Mouse (Mus musculus): Measurements from ENCODE around the gene Cdk6. TPM values are rescaled to one million over a fixed set of nuclear protein-coding genes. Genes with fewer than 3 reads are reported as not detected.
"Not testable (repeated sequence)": the region's sequence is repeated elsewhere in the genome, so short reads cannot be mapped to it uniquely, and the experiment has no call there.

The Cdk6 gene
- polyA plus RNA-seq, 1 experiment: not detected

GRCm38 (mm10) chr5:3343566-3344080 lies 2.3 kb downstream of the Cdk6 start:
- Histone ChIP-seq H3K4me3 (ENCODE audit: insufficient read depth, low read depth, low read length) (peak overlapping the region; percentile 53), H3K4me1 (ENCODE audit: control insufficient read depth, insufficient read depth, low read length) (peaks cover 27% of the 10 kb centered on the region), H3K27ac (ENCODE audit: insufficient read depth, low read depth, low read length) (no peak overlapping the region)
- TF ChIP-seq CTCF (IDR thresholded peaks at IDR 0.05; ENCODE audit: insufficient read depth, low read depth, low read length) (no peak), POLR2A (IDR thresholded peaks at IDR 0.05; ENCODE audit: insufficient read depth, low read depth, low read length) (no peak)
- WGBS: under 1% methylated on average over 35 of the region's 37 CpGs

GRCm38 (mm10) chr5:3344081-3344631 lies 2.9 kb downstream of the Cdk6 start:
- peak overlapping the region; percentile 53 for H3K4me3 ChIP-seq (ENCODE audit: insufficient read depth, low read depth, low read length)
- WGBS: under 1% methylated on average over 58 of the region's 58 CpGs
- TF ChIP-seq CTCF (IDR thresholded peaks at IDR 0.05; ENCODE audit: insufficient read depth, low read depth, low read length) (peak; percentile 22; the same call in 1 of the 2 replicates), POLR2A (IDR thresholded peaks at IDR 0.05; ENCODE audit: insufficient read depth, low read depth, low read length) (no peak)
- H3K4me1 ChIP-seq (ENCODE audit: control insufficient read depth, insufficient read depth, low read length): peaks cover 27% of the 10 kb centered on the region
- H3K27ac ChIP-seq (ENCODE audit: insufficient read depth, low read depth, low read length): no peak overlapping the region

GRCm38 (mm10) chr5:3345540-3345939 lies 4.3 kb downstream of the Cdk6 start:
- not testable (repeated sequence) for H3K4me3 ChIP-seq (ENCODE audit: insufficient read depth, low read depth, low read length); H3K27ac ChIP-seq (ENCODE audit: insufficient read depth, low read depth, low read length)
- WGBS: 63% methylated on average over 4 of the region's 4 CpGs
- peaks cover 27% of the 10 kb centered on the region for H3K4me1 ChIP-seq (ENCODE audit: control insufficient read depth, insufficient read depth, low read length)

- not testable (repeated sequence) for H3K27ac ChIP-seq (ENCODE audit: insufficient read depth, low read depth, low read length); H3K4me3 ChIP-seq (ENCODE audit: insufficient read depth, low read depth, low read length)
- WGBS: 68% methylated on average over 4 of the region's 4 CpGs
These were observed 8.1 kb downstream of the Cdk6 start for GRCm38 (mm10) chr5:3349393-3349792.

GRCm38 (mm10) chr5:3351836-3352235 lies 10.6 kb downstream of the Cdk6 start:
- not testable (repeated sequence) for H3K27ac ChIP-seq (ENCODE audit: insufficient read depth, low read depth, low read length); H3K4me3 ChIP-seq (ENCODE audit: insufficient read depth, low read depth, low read length); H3K4me1 ChIP-seq (ENCODE audit: control insufficient read depth, insufficient read depth, low read length)
- WGBS: 46% methylated on average over 4 of the region's 4 CpGs

More at GRCm38 (mm10) chr5:3349393-3349792, 8.1 kb downstream of the Cdk6 start:
- not testable (repeated sequence) for H3K4me1 ChIP-seq (ENCODE audit: control insufficient read depth, insufficient read depth, low read length)

GRCm38 (mm10) chr5:3352314-3352713 lies 11.0 kb downstream of the Cdk6 start:
- WGBS: 90% methylated on average over 3 of the region's 3 CpGs
- no peak overlapping the region for H3K27ac ChIP-seq (ENCODE audit: insufficient read depth, low read depth, low read length)
- TF ChIP-seq CTCF (IDR thresholded peaks at IDR 0.05; ENCODE audit: insufficient read depth, low read depth, low read length): no peak

GRCm38 (mm10) chr5:3352827-3353226 lies 11.5 kb downstream of the Cdk6 start:
- WGBS: 94% methylated on average over 3 of the region's 3 CpGs
- no peaks in the 10 kb centered on the region for H3K4me1 ChIP-seq (ENCODE audit: control insufficient read depth, insufficient read depth, low read length)
- no peak overlapping the region for H3K27ac ChIP-seq (ENCODE audit: insufficient read depth, low read depth, low read length)
- no peak overlapping the region for H3K4me3 ChIP-seq (ENCODE audit: insufficient read depth, low read depth, low read length)
- no peak for TF ChIP-seq CTCF (IDR thresholded peaks at IDR 0.05; ENCODE audit: insufficient read depth, low read depth, low read length)
- TF ChIP-seq POLR2A (IDR thresholded peaks at IDR 0.05; ENCODE audit: insufficient read depth, low read depth, low read length): no peak

More at GRCm38 (mm10) chr5:3352314-3352713, 11.0 kb downstream of the Cdk6 start:
- Histone ChIP-seq H3K4me1 (ENCODE audit: control insufficient read depth, insufficient read depth, low read length) (no peaks in the 10 kb centered on the region), H3K4me3 (ENCODE audit: insufficient read depth, low read depth, low read length) (no peak overlapping the region)

- no peak overlapping the region for H3K27ac ChIP-seq (ENCODE audit: insufficient read depth, low read depth, low read length)
- TF ChIP-seq CTCF (IDR thresholded peaks at IDR 0.05; ENCODE audit: insufficient read depth, low read depth, low read length): no peak
- no peak for TF ChIP-seq POLR2A (IDR thresholded peaks at IDR 0.05; ENCODE audit: insufficient read depth, low read depth, low read length)
- H3K4me1 ChIP-seq (ENCODE audit: control insufficient read depth, insufficient read depth, low read length): no peaks in the 10 kb centered on the region
- WGBS: 94% methylated on average over 5 of the region's 5 CpGs
- H3K4me3 ChIP-seq (ENCODE audit: insufficient read depth, low read depth, low read length): no peak overlapping the region
These were observed 13.0 kb downstream of the Cdk6 start for GRCm38 (mm10) chr5:3354307-3354706.

- H3K4me3 ChIP-seq (ENCODE audit: insufficient read depth, low read depth, low read length): no peak overlapping the region
- WGBS: 85% methylated on average over 12 of the region's 12 CpGs
- no peaks in the 10 kb centered on the region for H3K4me1 ChIP-seq (ENCODE audit: control insufficient read depth, insufficient read depth, low read length)
- no peak for TF ChIP-seq CTCF (IDR thresholded peaks at IDR 0.05; ENCODE audit: insufficient read depth, low read depth, low read length)
- TF ChIP-seq POLR2A (IDR thresholded peaks at IDR 0.05; ENCODE audit: insufficient read depth, low read depth, low read length): no peak
- no peak overlapping the region for H3K27ac ChIP-seq (ENCODE audit: insufficient read depth, low read depth, low read length)
These were observed 13.8 kb downstream of the Cdk6 start for GRCm38 (mm10) chr5:3355032-3355536.

Measured in olfactory bulb, adult 2 months (tissue).